Mouse (Mus musculus): ENCODE measurements around the gene Miga1. TPM values are rescaled to one million over a fixed set of nuclear protein-coding genes. Genes with fewer than 3 reads are reported as not detected.

The Miga1 gene
- polyA plus RNA-seq, 1 experiment from 2014 or later, result 11.7 TPM

DNA sequence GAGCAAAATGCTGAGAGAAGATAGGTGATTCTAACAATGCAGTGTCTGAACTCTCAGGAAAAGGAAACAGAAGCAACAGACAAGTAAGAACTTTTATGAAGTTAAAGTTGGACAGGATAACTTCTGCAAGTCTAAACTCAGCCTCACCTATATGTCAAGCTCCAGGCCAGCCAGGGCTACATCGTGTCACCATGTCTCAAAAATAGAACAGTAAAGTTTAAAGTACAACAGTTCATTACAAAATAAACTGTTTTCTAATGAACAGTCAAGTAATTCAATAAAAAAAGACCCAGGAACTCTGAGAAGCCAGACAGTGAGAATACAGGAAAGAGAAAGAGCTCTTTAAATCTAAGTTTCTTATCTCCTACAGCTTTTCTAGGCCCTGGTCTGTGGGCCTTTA, 89.7 kb downstream of the Miga1 start:
- Histone ChIP-seq H3K9ac (ENCODE audit: low read length) (no peak overlapping the region), H3K27ac (ENCODE audit: low read length) (no peak overlapping the region), H3K27me3 (ENCODE audit: control insufficient read depth, insufficient read depth, low read length) (no peaks in the 10 kb centered on the region), H3K4me3 (ENCODE audit: low read length) (no peak overlapping the region), H3K9me3 (replicated peaks; ENCODE audit: control insufficient read depth, low read length) (no peaks in the 10 kb centered on the region), H3K4me1 (ENCODE audit: control insufficient read depth, insufficient read depth, low read length) (no peaks in the 10 kb centered on the region), H3K36me3 (ENCODE audit: control insufficient read depth, insufficient read depth) (peaks cover 34% of the 10 kb centered on the region), H3K4me2 (ENCODE audit: low read depth, low read length) (no peak overlapping the region)
- ATAC-seq (replicated peaks; ENCODE audit: extremely low read depth, insufficient read depth, low FRiP score), result no peak
- 66% methylated on average over 1 of the region's 1 CpGs for WGBS

DNA sequence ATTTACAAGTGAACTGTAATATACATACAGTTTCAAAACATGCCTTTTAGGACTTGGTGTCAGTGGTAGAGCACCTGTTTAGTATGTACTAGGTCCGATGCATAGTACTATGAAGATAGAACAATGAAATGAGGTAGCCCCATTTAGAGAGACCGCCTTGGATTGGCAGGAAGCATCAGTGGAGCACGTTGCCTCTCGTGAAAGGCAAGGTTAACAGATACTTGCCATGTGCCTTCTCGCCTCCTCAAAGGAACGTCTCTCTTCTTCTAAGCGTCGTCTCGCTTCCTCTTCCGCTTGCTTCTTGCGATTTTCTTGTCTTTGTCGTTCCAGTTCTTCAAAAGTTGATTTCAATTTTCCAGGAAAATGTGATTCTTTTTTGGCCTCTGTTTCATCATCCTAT, 92.5 kb downstream of the Miga1 start:
- Histone ChIP-seq H3K4me2 (ENCODE audit: low read depth, low read length) (no peak overlapping the region), H3K27me3 (ENCODE audit: control insufficient read depth, insufficient read depth, low read length) (no peaks in the 10 kb centered on the region), H3K4me3 (ENCODE audit: low read length) (no peak overlapping the region), H3K36me3 (ENCODE audit: control insufficient read depth, insufficient read depth) (peaks cover 37% of the 10 kb centered on the region), H3K9ac (ENCODE audit: low read length) (no peak overlapping the region), H3K27ac (ENCODE audit: low read length) (no peak overlapping the region), H3K9me3 (replicated peaks; ENCODE audit: control insufficient read depth, low read length) (no peaks in the 10 kb centered on the region), H3K4me1 (ENCODE audit: control insufficient read depth, insufficient read depth, low read length) (no peaks in the 10 kb centered on the region)
- ATAC-seq (replicated peaks; ENCODE audit: extremely low read depth, insufficient read depth, low FRiP score), result no peak
- 85% methylated on average over 12 of the region's 12 CpGs for WGBS

DNA sequence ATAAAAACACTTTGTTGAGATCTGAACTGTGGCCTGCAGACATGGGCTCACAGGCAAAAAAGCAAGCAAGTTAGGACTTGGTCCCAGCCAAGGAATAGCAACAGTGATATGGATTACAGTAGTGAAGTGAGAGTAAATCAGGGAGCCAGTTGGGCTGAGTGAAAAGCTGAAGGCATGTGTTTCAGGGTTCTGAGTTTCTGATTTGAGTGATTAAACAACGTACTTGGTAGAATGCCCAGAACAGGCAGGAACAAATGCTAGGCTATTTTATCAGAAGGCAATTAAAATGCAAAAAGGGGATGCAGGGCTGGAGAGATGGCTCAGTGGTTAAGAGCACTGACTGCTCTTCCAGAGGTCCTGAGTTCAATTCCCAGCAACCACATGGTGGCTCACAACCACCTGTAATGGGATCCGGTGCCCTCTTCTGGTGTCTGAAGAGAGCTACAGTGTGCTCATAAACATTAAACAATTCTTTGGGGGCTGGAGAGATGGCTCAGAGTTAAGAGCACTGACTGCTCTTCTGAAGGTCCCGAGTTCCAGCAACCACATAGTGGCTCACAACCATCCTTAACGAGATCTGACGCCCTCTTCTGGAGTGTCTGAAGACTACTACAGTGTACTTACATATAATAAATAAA, 94.8 kb downstream of the Miga1 start:
- no peaks in the 10 kb centered on the region for H3K27me3 ChIP-seq (ENCODE audit: control insufficient read depth, insufficient read depth, low read length)
- H3K9ac ChIP-seq (ENCODE audit: low read length), result no peak overlapping the region
- no peak for ATAC-seq (replicated peaks; ENCODE audit: extremely low read depth, insufficient read depth, low FRiP score)
- H3K36me3 ChIP-seq (ENCODE audit: control insufficient read depth, insufficient read depth), result peaks cover 45% of the 10 kb centered on the region
- no peaks in the 10 kb centered on the region for H3K9me3 ChIP-seq (replicated peaks; ENCODE audit: control insufficient read depth, low read length)
- 61% methylated on average over 5 of the region's 5 CpGs for WGBS
- H3K27ac ChIP-seq (ENCODE audit: low read length), result 0 out of 2 replicates have a peak overlapping the region, but pooled peaks have one; percentile 18
- H3K4me3 ChIP-seq (ENCODE audit: low read length), result no peak overlapping the region
- no peak overlapping the region for H3K4me2 ChIP-seq (ENCODE audit: low read depth, low read length)
- no peaks in the 10 kb centered on the region for H3K4me1 ChIP-seq (ENCODE audit: control insufficient read depth, insufficient read depth, low read length)

DNA sequence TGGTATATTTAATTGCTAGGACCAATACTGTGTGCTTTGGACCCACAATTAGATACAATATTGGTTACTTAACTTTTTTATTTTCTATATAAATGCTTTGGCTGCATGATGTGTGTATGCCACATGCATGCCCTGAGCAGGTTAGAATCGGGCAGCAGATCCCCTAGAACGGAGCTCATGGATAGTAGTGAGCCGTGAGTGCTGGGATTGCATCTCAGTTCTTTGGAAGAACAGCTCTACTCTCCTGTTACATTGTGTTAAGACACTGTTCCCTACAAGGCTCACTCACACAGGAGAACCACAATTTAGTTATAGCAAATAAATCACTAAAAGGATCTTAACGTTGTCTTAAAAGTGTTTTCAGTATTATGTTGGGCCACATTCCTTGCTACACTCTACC, 96.9 kb downstream of the Miga1 start:
- Histone ChIP-seq H3K4me1 (ENCODE audit: control insufficient read depth, insufficient read depth, low read length) (no peaks in the 10 kb centered on the region), H3K27ac (ENCODE audit: low read length) (no peak overlapping the region), H3K9ac (ENCODE audit: low read length) (no peak overlapping the region), H3K27me3 (ENCODE audit: control insufficient read depth, insufficient read depth, low read length) (no peaks in the 10 kb centered on the region), H3K4me2 (ENCODE audit: low read depth, low read length) (no peak overlapping the region), H3K36me3 (ENCODE audit: control insufficient read depth, insufficient read depth) (peaks cover 47% of the 10 kb centered on the region), H3K4me3 (ENCODE audit: low read length) (no peak overlapping the region), H3K9me3 (replicated peaks; ENCODE audit: control insufficient read depth, low read length) (no peaks in the 10 kb centered on the region)
- WGBS, result 72% methylated on average over 4 of the region's 4 CpGs
- no peak for ATAC-seq (replicated peaks; ENCODE audit: extremely low read depth, insufficient read depth, low FRiP score)

DNA sequence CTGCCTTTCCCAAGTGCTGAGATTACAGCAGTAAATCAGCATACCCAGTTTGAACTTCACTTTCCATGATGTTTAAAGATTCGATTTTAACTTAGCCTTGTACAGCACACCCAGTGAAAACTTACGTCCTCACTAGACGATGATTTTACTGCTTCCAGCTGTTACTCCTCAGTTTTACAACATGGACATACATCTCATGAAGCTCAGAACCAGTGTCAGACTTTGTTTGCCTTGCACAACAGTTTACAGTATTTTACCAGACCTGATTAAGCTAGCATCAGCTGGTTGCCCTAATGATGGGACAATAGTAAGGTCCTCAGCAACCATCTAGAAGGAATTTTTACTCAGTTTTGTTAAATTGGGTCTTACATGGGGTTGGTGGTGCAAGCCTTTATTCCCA, 99.1 kb downstream of the Miga1 start:
- no peak for ATAC-seq (replicated peaks; ENCODE audit: extremely low read depth, insufficient read depth, low FRiP score)
- Histone ChIP-seq H3K27ac (ENCODE audit: low read length) (no peak overlapping the region), H3K36me3 (ENCODE audit: control insufficient read depth, insufficient read depth) (peaks cover 45% of the 10 kb centered on the region), H3K4me2 (ENCODE audit: low read depth, low read length) (no peak overlapping the region), H3K9me3 (replicated peaks; ENCODE audit: control insufficient read depth, low read length) (no peaks in the 10 kb centered on the region), H3K4me1 (ENCODE audit: control insufficient read depth, insufficient read depth, low read length) (no peaks in the 10 kb centered on the region), H3K9ac (ENCODE audit: low read length) (no peak overlapping the region), H3K4me3 (ENCODE audit: low read length) (no peak overlapping the region), H3K27me3 (ENCODE audit: control insufficient read depth, insufficient read depth, low read length) (no peaks in the 10 kb centered on the region)
- 84% methylated on average over 3 of the region's 3 CpGs for WGBS

DNA sequence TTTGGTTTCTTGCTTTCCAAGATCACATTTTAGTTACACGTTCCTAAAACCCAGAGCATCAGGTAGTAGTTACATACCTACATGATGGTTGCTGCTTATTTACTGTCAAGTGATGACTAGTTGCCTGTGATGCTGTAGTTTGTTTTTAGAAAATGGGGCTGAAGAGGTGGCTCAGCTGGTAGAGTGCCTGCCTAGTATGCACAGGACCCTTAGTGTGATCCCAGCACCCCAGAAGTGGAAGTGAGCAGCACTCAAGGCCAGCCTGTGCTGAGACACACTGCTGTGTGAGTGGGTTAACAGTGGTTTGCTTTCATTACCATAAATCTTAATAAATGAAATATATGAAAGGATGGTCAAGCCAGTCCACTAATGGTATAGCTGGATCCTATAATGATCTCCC, 100.6 kb downstream of the Miga1 start:
- Histone ChIP-seq H3K4me2 (ENCODE audit: low read depth, low read length) (no peak overlapping the region), H3K36me3 (ENCODE audit: control insufficient read depth, insufficient read depth) (peaks cover 42% of the 10 kb centered on the region), H3K27me3 (ENCODE audit: control insufficient read depth, insufficient read depth, low read length) (no peaks in the 10 kb centered on the region), H3K4me1 (ENCODE audit: control insufficient read depth, insufficient read depth, low read length) (no peaks in the 10 kb centered on the region), H3K9me3 (replicated peaks; ENCODE audit: control insufficient read depth, low read length) (no peaks in the 10 kb centered on the region), H3K27ac (ENCODE audit: low read length) (no peak overlapping the region), H3K4me3 (ENCODE audit: low read length) (no peak overlapping the region), H3K9ac (ENCODE audit: low read length) (no peak overlapping the region)
- 86% methylated on average over 1 of the region's 1 CpGs for WGBS
- no peak for ATAC-seq (replicated peaks; ENCODE audit: extremely low read depth, insufficient read depth, low FRiP score)

DNA sequence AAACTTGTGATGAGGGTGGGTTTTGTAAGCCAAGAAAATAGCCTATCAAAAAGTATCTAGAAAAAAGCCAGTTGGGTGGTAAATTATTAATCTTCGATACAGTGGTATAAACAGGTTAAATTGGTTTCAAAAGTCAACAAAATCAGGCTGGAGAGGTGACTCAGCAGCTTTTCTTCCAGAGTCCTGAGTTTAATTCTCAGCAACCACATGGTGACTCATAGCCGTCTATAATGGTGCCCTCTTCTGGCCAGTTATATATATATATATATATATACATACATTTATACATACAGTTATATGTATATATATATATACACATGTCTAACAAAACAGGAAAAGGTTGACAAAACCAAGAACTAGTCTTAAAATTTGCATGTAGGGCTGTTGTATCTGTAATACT, 101.4 kb downstream of the Miga1 start:
- H3K4me3 ChIP-seq (ENCODE audit: low read length), result no peak overlapping the region
- H3K27me3 ChIP-seq (ENCODE audit: control insufficient read depth, insufficient read depth, low read length), result no peaks in the 10 kb centered on the region
- no peak overlapping the region for H3K4me2 ChIP-seq (ENCODE audit: low read depth, low read length)
- no peak overlapping the region for H3K9ac ChIP-seq (ENCODE audit: low read length)
- WGBS, result 53% methylated on average over 2 of the region's 2 CpGs
- H3K4me1 ChIP-seq (ENCODE audit: control insufficient read depth, insufficient read depth, low read length), result no peaks in the 10 kb centered on the region
- no peak for ATAC-seq (replicated peaks; ENCODE audit: extremely low read depth, insufficient read depth, low FRiP score)
- no peak overlapping the region for H3K27ac ChIP-seq (ENCODE audit: low read length)
- no peaks in the 10 kb centered on the region for H3K9me3 ChIP-seq (replicated peaks; ENCODE audit: control insufficient read depth, low read length)
- peaks cover 45% of the 10 kb centered on the region for H3K36me3 ChIP-seq (ENCODE audit: control insufficient read depth, insufficient read depth)

DNA sequence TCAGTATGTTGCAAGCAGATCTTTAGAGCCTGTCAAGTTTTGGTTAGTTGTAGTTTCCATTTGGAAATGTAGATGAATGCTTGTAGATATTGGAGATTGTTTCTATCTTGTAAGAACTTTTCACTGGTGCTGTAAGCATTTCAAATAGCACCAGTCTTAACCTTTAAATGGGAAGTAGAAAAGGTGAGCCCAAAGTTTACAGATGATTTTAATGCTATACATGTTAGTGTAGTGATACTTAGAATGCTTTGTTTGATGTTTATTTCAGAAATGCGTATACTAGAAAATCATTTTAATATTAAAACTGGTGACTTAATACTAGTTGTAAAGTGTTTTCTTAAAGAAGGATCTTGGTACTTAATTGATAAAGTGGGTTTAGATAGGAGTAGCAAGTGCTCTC, 104.4 kb downstream of the Miga1 start:
- H3K27me3 ChIP-seq (ENCODE audit: control insufficient read depth, insufficient read depth, low read length), result no peaks in the 10 kb centered on the region
- WGBS, result 94% methylated on average over 1 of the region's 1 CpGs
- H3K4me2 ChIP-seq (ENCODE audit: low read depth, low read length), result no peak overlapping the region
- no peaks in the 10 kb centered on the region for H3K4me1 ChIP-seq (ENCODE audit: control insufficient read depth, insufficient read depth, low read length)
- no peak overlapping the region for H3K4me3 ChIP-seq (ENCODE audit: low read length)
- H3K9ac ChIP-seq (ENCODE audit: low read length), result no peak overlapping the region
- peaks cover 37% of the 10 kb centered on the region for H3K36me3 ChIP-seq (ENCODE audit: control insufficient read depth, insufficient read depth)
- no peaks in the 10 kb centered on the region for H3K9me3 ChIP-seq (replicated peaks; ENCODE audit: control insufficient read depth, low read length)
- H3K27ac ChIP-seq (ENCODE audit: low read length), result no peak overlapping the region
- no peak for ATAC-seq (replicated peaks; ENCODE audit: extremely low read depth, insufficient read depth, low FRiP score)

DNA sequence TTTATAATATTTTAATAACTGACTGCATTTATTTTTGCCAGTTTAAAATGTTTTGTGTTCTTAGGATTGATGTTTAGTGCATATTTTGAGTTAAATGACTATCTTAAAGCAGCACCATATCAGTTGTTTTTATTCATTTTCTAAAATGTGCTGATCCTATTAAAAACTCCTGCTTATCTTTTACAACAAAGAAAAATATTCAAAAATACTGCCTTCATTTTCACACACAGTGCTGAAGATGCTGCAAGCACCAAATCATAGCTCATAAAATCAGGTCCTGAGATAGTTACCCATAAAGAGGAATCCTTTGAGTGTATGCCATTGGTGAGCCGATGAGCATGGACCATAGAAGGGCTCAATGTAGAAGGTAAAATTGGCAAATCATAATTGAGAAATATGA, 105.0 kb downstream of the Miga1 start:
- 79% methylated on average over 1 of the region's 1 CpGs for WGBS
- Histone ChIP-seq H3K9me3 (replicated peaks; ENCODE audit: control insufficient read depth, low read length) (no peaks in the 10 kb centered on the region), H3K27ac (ENCODE audit: low read length) (no peak overlapping the region), H3K36me3 (ENCODE audit: control insufficient read depth, insufficient read depth) (peaks cover 32% of the 10 kb centered on the region), H3K9ac (ENCODE audit: low read length) (no peak overlapping the region), H3K4me1 (ENCODE audit: control insufficient read depth, insufficient read depth, low read length) (no peaks in the 10 kb centered on the region), H3K4me2 (ENCODE audit: low read depth, low read length) (no peak overlapping the region), H3K27me3 (ENCODE audit: control insufficient read depth, insufficient read depth, low read length) (no peaks in the 10 kb centered on the region), H3K4me3 (ENCODE audit: low read length) (no peak overlapping the region)
- no peak for ATAC-seq (replicated peaks; ENCODE audit: extremely low read depth, insufficient read depth, low FRiP score)

Data from heart, embryonic 16.5 days (tissue).